Mouse (Mus musculus) urinary bladder, adult 18-20 months (tissue): ENCODE results near the gene Atp1b2.

Experiments used
- DNase-seq, 2 experiments: peaks; one replicate each; pipeline ENCODE4 v3.0.0; 2022; ENCODE audit warnings: low spot score in 2 of 2, mixed read lengths in 2 of 2

Atp1b2 gene

DNA sequence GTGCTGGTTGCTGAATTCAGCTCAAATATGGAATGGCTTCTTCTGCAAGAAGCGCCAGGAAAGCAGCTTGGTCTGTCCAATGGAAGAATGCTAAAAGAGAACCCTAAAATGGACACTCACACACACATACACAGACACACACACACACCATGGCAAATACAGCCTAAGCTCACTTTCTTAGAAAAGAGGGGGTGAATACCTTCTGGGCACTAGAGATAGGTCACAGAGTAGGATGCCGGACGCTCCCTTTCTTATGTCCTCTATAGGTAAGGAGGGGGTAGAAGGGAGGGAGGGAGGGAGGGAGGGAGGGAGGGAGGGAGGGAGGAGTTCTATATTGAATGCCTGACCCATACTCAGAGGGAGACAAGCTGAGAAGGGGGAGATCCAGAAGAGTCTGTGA lies 2.8 kb upstream of the Atp1b2 start:
- DNase-seq = no peak

DNA sequence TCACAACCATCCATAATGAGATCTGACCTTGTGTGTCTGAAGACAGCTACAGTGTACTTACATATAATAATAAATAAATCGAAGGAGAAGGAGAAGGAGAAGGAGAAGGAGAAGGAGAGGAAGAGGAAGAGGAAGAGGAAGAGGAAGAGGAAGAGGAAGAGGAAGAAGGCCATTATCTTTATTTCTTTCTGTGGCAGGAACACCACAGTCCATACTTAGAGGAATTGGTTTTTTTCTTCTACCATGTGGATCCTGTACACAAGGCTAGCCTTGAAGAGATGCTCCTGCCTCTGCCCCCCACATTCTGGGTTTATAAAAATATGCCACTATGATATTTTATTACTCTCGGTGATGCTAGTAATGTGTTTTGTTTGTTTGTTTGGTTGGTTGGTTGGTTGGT lies 1.1 kb upstream of the Atp1b2 start:
- no peak for DNase-seq

DNA sequence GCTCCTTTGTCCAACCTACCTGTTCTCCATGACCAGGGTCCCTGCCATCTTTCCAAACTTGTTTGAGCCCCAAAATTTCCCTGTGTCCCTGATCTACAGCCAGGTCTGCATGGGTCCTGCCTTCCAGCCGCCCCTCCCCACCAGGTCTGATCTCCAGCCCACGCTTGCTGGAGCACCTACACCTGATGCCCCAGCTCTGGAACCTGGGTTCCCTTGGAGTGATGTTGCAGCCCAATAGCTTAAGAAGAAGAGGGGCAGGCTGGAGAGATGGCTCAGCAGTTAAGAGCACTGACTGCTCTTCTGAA lies 701 bp upstream of the Atp1b2 start:
- no peak for DNase-seq

DNA sequence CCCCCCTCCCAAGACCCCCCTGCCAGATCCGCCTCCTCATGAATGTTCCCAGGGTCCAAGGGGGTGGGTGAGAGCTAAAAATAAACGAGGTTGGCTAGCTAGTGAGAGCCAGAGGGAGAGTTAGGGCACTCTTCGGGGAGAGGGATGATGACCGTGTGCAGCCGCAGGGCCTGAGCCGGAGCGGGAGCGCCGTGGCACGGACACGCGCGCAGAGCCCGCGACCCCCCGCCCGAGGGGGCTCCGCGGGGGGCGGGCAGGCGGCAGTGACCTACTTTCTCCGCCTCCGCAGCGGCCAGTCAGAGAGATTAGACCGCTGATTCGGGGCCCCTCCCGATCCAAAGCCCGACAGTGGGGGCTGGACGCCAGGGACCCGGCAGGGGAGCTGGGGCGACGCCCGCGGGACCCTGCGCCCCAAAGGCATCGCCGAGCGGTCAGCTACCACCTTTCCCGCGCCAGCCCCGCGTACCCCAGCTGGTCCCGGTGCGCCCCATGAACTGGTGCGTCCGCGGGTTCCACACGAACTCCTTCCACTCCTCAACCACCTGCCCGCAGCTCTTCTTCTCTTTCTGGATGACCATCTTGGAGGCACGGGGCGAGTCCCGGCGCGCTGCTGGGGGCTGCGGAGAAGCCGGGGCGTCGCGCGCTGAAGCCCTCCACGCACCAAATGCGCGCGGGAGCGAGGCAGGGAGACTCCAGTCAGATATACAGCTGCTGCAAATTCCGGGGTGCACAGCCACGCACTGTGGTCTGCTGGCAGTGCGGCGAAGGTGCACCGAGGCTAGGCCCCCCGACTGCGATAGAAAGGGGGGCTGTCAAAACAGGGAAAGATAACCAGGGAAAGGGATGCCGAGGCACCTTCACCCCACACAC lies 712 bp downstream of the Atp1b2 start:
- DNase-seq = peak in 1 of 2 experiments; percentile 30

DNA sequence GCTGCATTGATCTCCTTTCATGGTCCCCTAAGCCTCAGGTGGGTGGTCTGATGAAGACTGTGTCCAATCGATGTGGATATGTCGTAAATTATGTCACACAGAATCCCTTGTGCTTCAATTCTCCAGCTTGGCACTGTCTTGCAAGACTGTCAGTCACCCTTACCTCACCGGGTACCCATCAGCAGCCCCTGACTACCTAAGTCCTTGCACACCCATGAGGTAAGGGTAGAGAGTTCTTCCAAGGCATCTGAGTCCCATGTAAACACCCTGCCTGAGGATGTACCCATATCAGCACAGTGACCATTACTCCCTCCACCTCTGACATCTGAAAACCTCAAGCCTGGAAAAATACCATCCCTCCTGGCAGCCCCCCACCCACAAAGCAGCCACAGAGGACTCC lies 1.4 kb downstream of the Atp1b2 start:
- DNase-seq = no peak

DNA sequence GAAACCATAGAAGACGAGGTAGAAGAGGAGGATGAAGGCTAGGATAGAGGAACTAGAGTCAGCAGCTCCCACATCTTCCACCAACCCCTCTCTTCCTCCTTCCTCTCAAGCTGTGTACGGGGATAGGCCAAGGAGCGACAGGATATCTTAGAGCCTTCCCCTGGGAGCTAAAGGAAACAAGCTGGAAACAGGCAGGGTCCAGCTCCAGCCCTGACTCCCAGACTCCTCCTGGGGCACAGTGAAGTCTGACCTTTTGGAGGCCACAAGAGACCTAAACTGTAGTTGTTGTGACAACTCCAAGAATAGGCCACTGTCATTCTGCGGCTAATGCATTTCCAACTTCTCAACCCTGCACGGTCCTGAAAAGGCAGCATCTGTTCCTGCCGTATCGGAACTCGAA lies 2.2 kb downstream of the Atp1b2 start:
- DNase-seq = no peak

DNA sequence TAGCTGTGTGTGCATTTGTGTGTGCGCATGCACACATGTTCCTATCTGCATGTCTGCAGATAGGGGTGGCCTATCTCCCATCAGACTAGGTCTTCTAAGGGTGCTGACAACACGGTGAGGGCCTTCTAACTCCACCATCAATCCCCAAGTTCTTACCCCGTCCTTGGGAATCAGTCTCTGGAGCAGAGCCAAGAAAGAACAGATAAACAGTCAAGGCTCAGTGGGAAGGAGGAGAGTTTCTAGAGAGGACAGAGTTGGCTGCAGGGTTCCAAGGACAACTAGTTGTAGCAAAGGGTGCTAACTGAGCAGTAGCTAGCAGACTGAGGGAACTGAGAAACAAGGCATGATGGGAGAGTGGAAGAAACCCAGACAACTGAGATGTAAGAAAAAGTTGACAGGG lies 4.0 kb downstream of the Atp1b2 start:
- no peak for DNase-seq

DNA sequence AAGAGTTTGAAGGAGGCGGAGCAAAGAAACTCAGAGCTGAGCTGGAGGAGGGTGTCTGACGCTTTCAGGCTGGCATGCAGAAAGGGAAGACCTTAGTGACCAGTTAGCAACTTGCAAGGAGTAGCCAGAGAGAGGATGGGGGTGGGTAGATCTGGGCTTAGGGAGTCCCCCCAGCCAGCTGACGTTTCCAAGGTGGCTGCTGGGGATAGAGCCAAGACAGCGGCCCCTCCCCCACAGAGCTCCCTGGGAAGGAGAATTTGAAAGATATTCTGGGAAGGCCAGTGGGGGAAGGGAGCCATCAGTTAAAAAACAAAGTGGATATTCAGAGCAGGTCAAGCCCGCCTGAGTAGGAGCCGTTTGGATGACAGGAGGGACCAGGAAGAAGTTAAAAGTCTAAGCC lies 5.6 kb downstream of the Atp1b2 start:
- no peak for DNase-seq

DNA sequence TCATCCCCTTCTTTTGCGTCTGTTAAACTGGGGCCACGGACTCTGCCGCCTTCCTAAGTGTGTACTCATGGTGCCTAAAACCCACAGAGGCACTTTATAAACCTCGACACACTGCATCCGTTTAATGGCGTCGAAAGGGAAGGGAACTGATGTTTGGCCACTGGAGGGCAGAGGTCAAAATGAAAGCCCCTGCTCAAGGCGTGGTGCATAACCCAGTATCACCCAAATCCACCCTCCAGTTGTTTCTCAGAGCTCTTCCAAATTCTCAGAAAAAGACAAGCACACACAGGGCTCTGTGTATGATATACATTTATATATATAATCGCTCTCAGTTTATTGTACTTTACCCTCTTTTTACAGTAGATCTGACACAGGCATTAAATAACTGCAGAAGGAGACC lies 6.3 kb downstream of the Atp1b2 start:
- no peak for DNase-seq

DNA sequence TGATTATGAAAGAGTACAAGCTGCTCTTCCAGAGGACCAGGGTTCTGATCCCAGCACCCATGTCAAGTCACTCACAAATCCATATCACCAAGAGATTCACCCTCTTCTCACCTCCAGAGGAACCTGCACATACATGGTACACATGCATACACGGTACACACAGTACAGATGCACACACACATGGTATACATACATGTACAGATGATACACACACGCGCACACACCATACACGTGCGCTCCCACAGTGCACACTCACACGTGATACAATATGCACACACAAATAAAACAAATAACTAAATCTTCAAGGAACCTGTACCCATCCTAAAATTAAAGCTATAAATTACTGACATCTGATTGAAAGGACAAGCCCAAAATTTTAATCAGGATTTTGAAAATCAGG lies 10.9 kb downstream of the Atp1b2 start:
- DNase-seq = no peak

DNA sequence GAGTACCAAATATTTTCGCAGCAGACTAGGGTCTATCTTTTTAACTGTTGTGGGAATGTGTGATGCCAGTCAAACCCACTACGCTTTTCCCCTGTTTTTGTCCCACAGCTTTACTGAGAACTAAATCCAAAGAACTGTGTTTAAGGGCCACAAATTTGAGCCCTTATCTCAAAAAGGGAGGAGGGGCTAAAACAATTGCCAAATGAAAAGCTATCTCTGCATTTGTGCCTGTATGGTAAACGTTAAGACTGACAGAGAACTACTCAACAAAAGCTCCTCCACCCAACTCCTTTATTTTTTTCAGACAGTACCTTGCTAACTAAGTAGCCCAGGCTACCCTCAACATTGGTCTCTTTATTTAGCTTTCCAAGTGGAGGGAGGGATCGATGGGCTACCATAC lies 12.9 kb downstream of the Atp1b2 start:
- no peak for DNase-seq

DNA sequence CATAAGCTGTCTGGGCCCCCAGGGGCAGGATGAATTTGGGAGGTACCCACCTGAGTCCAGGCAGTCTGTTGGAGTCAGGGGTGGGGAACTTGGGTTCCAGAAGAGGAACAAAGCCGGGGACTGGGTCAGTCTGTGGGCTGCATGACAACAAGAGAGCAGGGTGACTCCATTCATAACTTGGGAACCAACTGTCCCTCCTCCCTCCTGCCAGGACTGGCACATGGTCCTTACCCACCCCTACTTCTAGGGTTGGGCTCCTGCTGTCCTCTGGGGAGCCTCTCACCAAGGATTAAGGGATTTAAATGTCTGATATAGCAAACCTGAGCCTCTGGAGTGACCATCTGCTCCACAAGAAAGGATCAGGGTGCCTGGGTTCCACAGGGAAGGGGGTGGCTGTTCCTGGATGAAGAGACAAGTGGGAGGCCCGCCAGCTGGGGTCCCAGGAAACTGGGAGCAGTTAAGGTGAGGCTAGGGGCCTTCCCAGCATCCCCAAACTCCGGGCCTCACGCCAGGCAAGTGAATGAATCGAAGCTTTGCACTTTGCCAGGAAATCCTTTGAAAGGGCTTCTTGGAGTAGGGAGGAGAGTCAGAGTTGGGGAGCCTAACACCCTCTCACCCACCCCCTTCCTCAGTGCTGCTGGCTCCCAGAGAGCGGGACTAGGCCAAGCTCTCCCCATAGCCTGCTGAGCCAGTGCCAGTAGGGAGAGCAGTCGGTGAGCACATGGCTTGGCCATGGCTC lies 13.7 kb downstream of the Atp1b2 start:
- DNase-seq = no peak

DNA sequence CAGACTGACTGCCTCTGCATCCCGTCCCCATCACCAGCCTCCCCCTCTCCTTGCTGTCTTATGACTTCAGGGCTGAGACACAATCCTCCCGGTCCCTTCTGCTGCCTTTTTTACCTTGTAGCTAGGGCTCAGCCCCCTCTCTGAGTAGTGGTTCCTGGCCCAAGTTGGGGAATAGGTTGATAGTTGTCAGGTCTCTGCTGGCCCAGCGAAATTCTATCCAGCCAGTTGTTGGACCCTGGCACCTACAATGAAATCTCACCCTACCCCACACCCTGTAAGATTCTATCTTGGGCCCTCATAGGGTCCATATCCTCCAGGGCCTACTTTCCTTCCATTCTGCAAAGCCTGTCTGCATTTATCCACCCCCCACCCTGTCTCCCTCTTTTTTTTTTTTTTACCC lies 14.3 kb downstream of the Atp1b2 start:
- no peak for DNase-seq

DNA sequence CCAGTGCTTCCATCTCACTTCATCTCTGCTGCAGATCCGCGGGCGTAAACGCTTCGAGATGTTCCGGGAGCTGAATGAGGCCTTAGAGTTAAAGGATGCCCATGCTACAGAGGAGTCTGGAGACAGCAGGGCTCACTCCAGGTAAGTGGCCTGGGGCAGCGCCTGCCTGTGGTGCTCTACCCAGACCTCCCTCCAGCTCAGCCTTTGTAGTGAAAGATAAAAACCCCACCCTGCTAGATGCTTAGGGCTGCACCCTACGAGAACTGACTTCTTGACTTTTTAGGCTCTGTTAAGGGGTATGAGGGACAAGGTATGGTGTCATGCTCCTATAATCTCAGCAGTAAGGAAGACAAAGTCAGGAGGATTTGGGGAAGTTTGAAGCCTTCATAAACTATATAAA lies 15.1 kb downstream of the Atp1b2 start:
- no peak for DNase-seq

DNA sequence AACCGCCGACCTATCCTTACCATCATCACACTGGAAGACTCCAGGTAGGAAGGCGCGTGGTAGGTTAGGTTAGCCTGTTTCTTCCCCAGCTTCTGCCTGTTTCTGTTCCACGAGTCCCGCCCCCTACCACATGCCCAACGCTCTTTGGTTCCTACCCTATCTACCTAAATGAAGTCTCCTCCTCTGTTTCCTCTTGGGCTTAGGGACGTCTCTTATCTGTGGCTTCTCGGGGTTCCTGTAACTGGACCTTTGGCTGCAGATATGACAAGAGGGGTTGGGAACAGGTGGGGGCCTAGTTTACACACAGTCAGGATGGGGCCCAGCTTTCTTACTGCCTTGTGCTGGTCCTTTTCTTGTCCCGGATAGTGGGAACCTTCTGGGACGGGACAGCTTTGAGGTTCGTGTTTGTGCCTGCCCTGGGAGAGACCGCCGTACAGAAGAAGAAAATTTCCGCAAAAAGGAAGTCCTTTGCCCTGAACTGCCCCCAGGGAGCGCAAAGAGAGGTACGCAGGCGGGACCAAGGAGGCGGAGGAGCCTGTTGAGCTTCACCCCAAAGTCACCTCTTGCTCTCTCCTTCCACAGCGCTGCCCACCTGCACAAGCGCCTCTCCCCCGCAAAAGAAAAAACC lies 16.4 kb downstream of the Atp1b2 start:
- no peak for DNase-seq

DNA sequence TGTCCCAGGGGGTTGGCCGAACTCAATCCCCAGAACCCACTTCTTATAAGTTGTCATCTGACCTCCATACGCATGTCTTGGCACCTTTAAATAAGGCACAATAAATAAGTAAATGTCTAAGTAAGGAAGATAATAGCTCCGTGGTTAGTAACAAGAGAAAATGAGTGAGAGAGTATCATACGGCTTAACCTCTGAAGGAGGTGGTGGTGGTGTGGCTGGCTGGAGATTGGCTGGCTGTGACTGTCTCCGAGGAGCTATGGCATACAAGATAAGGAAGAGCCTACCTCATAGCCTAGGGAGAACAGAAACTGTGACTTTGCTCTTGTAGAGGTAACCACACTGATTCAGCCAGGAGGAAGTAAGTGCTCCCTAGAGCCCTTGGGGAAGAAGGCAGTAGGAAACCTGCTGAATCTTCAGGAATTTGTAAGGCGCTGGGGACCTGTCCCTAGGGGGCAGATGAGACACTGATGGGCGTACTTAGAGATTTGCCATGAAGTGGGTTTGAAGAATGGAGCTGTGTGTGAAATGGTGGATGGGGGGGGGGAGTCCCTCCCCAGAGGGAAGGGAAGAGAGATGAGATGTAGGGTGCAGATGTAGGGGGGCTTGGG lies 19.9 kb downstream of the Atp1b2 start:
- no peak for DNase-seq

DNA sequence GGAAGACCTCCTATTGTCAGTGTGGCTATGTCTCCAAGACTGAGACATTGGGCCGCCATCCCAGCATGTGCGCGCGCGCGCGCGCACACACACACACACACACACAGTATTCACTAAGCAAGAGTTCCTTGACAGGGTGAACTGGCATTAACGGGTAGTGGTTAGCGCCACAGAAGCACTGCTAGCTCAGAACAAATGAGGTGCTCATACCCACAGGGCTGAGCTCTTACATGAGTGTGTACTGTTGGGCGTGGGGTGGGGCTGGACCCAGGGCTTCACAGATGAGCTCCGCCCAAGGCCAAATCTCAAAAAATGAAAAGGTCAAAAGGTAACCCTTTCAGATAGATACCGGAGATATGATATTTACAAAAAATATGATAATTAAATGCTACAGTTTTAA lies 20.8 kb downstream of the Atp1b2 start:
- DNase-seq = no peak

DNA sequence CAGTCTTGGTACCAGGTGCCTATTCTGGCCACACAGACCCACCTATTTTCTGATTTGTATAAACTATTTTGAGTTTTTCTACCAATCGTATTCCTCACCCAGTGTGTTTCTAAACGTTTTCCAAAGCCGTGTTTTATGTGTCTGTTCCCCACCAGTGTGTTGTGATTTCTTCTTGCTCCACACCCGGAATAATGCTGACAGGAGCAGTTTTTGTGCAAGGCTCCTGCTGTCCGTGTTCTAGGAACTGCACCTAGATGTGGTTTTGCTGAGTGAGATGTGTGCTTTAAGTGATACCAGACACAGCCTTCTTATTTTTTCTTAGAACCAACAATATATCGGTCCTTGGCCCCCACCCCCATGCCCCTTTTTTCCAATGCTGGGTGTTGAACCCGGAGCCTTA lies 21.7 kb downstream of the Atp1b2 start:
- no peak for DNase-seq

DNA sequence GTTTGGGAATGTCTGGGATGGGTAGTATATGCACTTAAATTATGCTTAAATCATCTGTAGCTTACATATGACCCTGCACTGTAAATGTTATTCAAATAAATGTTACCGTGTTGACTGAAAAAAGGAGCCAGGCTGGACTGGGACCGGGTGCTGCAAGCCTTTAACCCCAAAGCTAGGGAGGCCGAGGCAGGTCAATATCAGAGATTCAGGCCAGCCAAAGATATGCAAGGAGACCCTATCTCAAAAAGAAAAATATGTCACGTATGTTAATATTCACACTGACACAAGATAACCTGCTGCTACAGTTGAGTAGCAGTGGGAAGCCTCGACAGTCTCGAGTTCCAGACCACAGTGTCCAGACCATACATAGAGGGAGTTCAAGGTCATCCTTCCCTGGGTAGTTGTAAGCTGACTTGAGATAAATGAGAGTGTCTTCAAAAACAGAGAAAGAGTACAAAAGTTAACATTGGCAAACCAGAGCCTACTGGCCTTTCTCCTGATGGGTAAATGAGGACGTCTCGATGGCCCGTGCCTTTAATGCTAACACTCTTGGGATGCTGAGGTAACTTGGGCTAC lies 23.4 kb downstream of the Atp1b2 start:
- no peak for DNase-seq

DNA sequence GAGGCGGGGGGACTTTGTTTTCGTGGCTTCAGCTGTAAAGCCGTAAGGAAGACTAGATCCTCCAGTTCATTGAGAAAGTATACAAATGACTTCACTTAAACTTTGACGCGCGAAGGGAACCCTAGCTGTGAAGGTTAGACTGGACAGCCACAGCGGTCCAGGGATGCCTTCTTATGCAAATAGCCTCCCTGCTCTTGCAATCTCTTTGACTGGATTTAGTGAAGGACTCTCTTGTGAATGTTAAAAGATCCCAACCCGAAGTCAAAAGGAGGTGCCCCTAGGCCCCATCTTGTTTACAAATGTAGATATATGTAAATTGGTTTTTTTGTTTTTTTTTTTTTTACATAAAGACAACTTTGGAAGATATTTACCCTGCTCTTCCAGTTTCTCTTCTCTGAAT lies 23.9 kb downstream of the Atp1b2 start:
- DNase-seq = no peak

DNA sequence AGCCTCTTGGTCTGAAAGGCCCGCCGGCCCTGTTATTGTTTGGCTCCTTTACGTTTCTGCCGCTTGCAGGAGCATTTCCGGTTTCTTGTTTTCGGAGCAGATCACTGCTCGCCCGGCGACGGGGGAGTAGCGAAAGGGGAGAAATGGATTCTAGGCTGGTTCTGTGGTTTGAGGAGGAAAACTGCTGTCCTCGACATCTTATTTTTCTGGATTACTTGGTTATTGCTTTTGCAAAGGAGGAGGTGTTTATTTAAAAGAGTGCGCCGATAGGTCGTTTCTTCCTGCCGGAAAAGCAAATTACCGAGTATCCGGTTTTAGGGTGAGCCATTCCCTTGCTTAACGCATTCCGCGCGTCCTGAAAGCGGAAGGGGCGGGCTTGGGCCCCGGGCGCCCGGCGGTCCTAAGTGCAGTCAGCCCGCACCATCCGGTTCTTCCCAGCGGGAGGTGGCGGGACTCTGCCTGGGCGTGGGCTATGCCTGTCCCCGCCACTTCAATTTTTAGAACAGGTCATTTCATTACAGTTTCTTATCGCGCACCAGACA lies 24.5 kb downstream of the Atp1b2 start:
- DNase-seq = peak; percentile 76 to 89

DNA sequence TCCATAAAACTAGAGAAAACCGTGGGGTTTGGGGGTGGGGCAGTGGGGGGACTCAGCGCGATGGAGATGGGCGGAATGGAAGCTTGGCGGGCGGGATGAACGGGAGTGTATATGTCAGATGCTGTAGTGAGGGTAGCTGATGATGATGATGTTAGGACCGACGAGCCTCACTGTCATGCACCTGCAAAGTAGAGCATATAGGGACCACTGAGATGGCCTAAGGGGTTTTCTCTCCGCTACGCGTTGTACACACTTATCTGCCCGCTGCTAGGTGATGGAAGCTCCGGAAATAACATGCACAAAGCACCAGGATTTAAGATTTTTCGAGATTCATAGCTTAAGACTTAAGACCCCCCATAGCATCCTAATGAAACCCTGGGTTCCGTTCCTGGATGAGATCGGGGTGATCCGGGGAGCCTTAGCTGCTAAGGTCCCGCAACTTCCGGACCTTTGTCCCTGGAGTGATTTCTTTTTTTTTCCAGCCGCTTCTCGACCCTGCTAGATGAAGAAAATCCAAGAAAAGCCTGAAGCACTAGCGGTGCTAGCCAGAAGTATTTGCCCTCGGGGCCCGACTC lies 25.1 kb downstream of the Atp1b2 start:
- peak in 1 of 2 experiments; percentile 21 for DNase-seq
